Mouse (Mus musculus) Muller cell, postnatal 12 days (primary cell): Measurements from ENCODE around the gene Gstt1.
"Not testable (repeated sequence)": the region's sequence is repeated elsewhere in the genome, so short reads cannot be mapped to it uniquely, and the experiment has no call there.

ENCODE experiments used
- DNase-seq: peaks from one replicate; pipeline ENCODE4 v3.0.0-alpha.2; 2015; ENCODE audit errors: inconsistent ontology term

Gene Gstt1

GRCm38 (mm10) chr10:75798176-75798696 is at the start of gene Gstt1:
Gstt1 (minus strand) TSS chr10:75798584.
- peak; percentile 78 for DNase-seq

GRCm38 (mm10) chr10:75845306-75845930 is 47.0 kb upstream of the Gstt1 start:
- no peak for DNase-seq

GRCm38 (mm10) chr10:75844800-75845199 is 46.4 kb upstream of the Gstt1 start:
- DNase-seq = no peak

GRCm38 (mm10) chr10:75843898-75844297 is 45.5 kb upstream of the Gstt1 start:
- not testable (repeated sequence) for DNase-seq

- DNase-seq = no peak
Measured at GRCm38 (mm10) chr10:75839092-75839491, 40.7 kb upstream of the Gstt1 start.

GRCm38 (mm10) chr10:75837248-75837759 is 38.9 kb upstream of the Gstt1 start, which contains the start of gene Gstt2:
Gstt2 (minus strand) TSS chr10:75837424.
- DNase-seq = peak; percentile 87

GRCm38 (mm10) chr10:75835761-75836531 is 37.6 kb upstream of the Gstt1 start:
- peak; percentile 63 for DNase-seq

- peak; percentile 36 for DNase-seq
Measured at GRCm38 (mm10) chr10:75835307-75835706, 36.9 kb upstream of the Gstt1 start.

GRCm38 (mm10) chr10:75834721-75835120 is 36.3 kb upstream of the Gstt1 start:
- no peak for DNase-seq

- DNase-seq = no peak
Measured at GRCm38 (mm10) chr10:75834250-75834649, 35.9 kb upstream of the Gstt1 start.

GRCm38 (mm10) chr10:75833456-75834080 is 35.2 kb upstream of the Gstt1 start:
- DNase-seq = no peak

- DNase-seq = no peak
Measured at GRCm38 (mm10) chr10:75832272-75832895, 34.0 kb upstream of the Gstt1 start.

GRCm38 (mm10) chr10:75830275-75830670 is 31.9 kb upstream of the Gstt1 start:
- no peak for DNase-seq

- no peak for DNase-seq
Measured at GRCm38 (mm10) chr10:75829529-75830274, 31.3 kb upstream of the Gstt1 start.

- peak; percentile 96 for DNase-seq
Measured at GRCm38 (mm10) chr10:75828500-75828931, 30.1 kb upstream of the Gstt1 start.

- peak; percentile 84 for DNase-seq
Measured at GRCm38 (mm10) chr10:75827668-75828360, 29.4 kb upstream of the Gstt1 start.

- DNase-seq = no peak
Measured at GRCm38 (mm10) chr10:75824530-75824929, 26.1 kb upstream of the Gstt1 start.

- no peak for DNase-seq
Measured at GRCm38 (mm10) chr10:75823782-75824181, 25.4 kb upstream of the Gstt1 start.

GRCm38 (mm10) chr10:75822443-75822842 is 24.1 kb upstream of the Gstt1 start, which contains the start of gene Gstt4:
Gstt4 (minus strand) TSS chr10:75822543.
- no peak for DNase-seq

- no peak for DNase-seq
Measured at GRCm38 (mm10) chr10:75819882-75820281, 21.5 kb upstream of the Gstt1 start.
